Mouse (Mus musculus) subcutaneous adipose tissue, adult 2 months (tissue): Measurements from ENCODE around the gene Cyfip1. TPM values are rescaled to one million over a fixed set of nuclear protein-coding genes. Genes with fewer than 3 reads are reported as not detected.

Experiments used
- polyA plus RNA-seq: library from polyadenylated mRNA; depleted of rRNA; stranded (reverse); fragments of >200 nt; gene quantifications from 2 replicates; pipeline ENCODE4 v1.2.3, GENCODE M21; 2012; ENCODE audit warnings: low replicate concordance; rRNA removed

Cyfip1 gene
- 44.4 and 104 TPM in 2 replicates for polyA plus RNA-seq

GRCm38 (mm10) chr7:55841445-55841844, at the start of gene Cyfip1:
Gene Cyfip1, plus strand, starts transcription at chr7:55841745.

DNA sequence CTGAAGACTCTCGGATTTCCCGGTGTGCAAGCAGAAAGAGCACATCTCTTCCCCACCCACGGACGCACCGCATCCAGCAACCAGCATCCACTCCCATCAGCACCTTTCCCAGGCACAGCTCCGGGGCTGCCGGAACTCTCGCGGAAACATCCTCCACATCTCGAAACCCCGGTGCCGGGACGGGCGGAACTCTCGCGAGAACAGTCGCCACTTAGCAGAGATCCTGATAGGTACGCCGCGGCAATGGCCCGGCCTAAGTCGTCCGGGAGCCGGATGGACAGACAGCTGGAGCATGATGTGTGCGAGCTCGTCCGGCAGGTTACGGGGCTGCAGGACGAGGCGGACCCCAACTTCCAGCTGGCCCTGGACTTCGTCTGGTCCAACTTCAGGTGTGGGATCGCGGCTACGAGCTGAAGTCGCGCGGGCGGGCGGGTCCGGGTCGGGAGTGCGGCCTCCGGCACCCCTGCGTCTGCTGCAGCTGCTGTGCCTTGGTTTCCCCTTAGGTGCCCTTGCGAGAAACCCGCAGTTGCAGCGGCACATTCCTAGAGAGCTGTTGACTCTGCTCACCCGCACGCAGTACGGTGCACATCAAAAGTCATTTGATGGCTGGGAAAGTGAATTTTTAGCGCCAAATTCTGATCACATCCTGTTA, 47.5 kb upstream of the Cyfip1 start, which contains the start of gene Tubgcp5:
TSS of gene Tubgcp5 (plus strand) at position 203 of the 652 bp plus-strand sequence.

DNA sequence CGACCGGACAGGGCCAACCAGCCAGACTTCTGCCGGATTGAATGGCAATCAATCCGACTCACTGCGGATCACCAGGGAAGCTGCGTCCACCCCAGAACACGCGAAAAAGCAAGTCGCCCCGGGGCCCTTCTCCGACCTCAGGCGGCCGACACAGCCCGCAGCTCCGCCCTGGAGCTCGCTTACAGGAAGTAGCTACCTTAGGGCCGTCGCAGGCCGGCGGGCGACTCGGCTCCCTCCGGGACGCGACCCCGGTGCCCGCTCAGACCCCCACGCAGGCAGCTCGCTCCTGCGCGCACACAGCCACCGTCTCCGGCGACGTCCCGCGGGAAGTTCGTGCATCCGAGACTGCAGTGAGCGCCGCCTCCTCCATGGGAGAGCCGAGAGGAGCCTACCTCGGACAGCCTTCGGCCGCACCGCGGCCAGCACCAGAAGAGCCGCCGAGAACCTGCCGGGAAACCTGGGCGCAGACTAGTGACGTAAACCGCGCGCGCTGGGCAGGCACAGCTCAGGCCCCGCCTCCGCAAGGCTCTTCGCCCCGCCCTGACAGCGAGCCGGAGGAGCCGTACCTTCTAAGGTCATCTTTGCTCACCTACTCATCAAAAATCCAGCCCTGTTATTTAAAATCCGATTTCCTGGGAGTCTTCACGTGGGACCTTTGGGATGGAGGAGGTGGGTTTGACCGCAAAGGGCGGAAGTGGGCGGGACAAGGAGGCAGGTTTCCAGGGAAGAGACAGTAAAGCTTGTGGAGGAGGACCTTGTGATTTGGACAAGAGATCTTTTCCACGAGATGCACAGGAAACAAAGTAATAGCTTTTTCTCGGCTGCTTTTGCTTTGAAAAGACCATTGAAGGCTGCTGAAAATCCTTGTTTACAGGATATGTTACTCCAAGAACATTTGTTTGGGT, 120.7 kb downstream of the Cyfip1 start, which contains the start of gene Nipa2:
TSS of gene Nipa2 (minus strand) at position 473 of the 905 bp plus-strand sequence.

Other genes starting within 250 kb of the Cyfip1 start
- 4.0 and 4.8 TPM in 2 replicates for gene Siglech, start 73.6 kb upstream of the Cyfip1 start, polyA plus RNA-seq
- 4.5 and 6.9 TPM in 2 replicates for gene Tubgcp5, start 47.6 kb upstream of the Cyfip1 start, polyA plus RNA-seq
- 7.0 and 19.6 TPM in 2 replicates for gene Nipa2, start 120.7 kb downstream of the Cyfip1 start, polyA plus RNA-seq
- 6.8 and 7.0 TPM in 2 replicates for gene Nipa1, start 178.2 kb downstream of the Cyfip1 start, polyA plus RNA-seq
- 23.6 and 29.6 TPM in 2 replicates for gene Herc2, start 208.5 kb downstream of the Cyfip1 start, polyA plus RNA-seq